Comparison of ENCODE assay signal across 9 mouse cellular contexts in genomic region chr14:62042305-62043116, GRCm38 (mm10).
A peak's percentile ranks its signal among the peaks of the same experiment; 100 is the strongest.
DNase-seq lines count a peak whose midpoint lies in the region; ATAC-seq lines count a peak whose summit lies in the region.
"Had no signal": no experiment of that assay in that cellular context is flagged by ENCODE, and none has a peak within 500 bp of the region (broad histone marks: within the 10 kb centered on the region; RNA-seq: fewer than 3 reads in every experiment).

No protein-coding gene starts in this region.

- no peak overlapping the region for H3K27ac ChIP-seq in intestine, embryonic 14.5 days (ENCODE audit: low read depth)
- no peak overlapping the region for H3K27ac ChIP-seq in intestine, embryonic 16.5 days (ENCODE audit: low read length)
- no peak overlapping the region for H3K27ac ChIP-seq in embryonic facial prominence, embryonic 14.5 days (replicated peaks; ENCODE audit: low read depth, low read length)
- no peak overlapping the region for H3K27ac ChIP-seq in hindbrain, embryonic 15.5 days (replicated peaks)
- H3K27ac ChIP-seq: macrophage had no signal

- H3K4me1 ChIP-seq in intestine, embryonic 14.5 days (replicated peaks; ENCODE audit: control insufficient read depth, insufficient read depth, low read length), result no peaks in the 10 kb centered on the region
- H3K4me1 ChIP-seq in intestine, embryonic 16.5 days (ENCODE audit: control insufficient read depth, insufficient read depth, low read length), result no peaks in the 10 kb centered on the region
- H3K4me1 ChIP-seq in embryonic facial prominence, embryonic 14.5 days (ENCODE audit: control insufficient read depth, insufficient read depth, low read length), result no peaks in the 10 kb centered on the region
- H3K4me1 ChIP-seq in hindbrain, embryonic 15.5 days (replicated peaks), result no peaks in the 10 kb centered on the region; the same call in 1 of the 2 replicates

- peak; percentile 81 for DNase-seq in intestine, embryonic 14.5 days (ENCODE audit: low spot score)
- DNase-seq in adrenal gland, postnatal 25 days, result peak; percentile 68
- DNase-seq in embryonic facial prominence, embryonic 14.5 days (ENCODE audit: low spot score), result peak; percentile 45
- DNase-seq in left cerebral cortex, postnatal 14 days (ENCODE audit: low spot score in 2 of 2), result peak; percentile 28 to 72
- peak; percentile 65 for DNase-seq in naive thymus-derived CD4-positive, alpha-beta T cell, adult 2 months (ENCODE audit: low read depth)
- DNase-seq in telencephalon, adult 2 months (ENCODE audit: low read depth, low spot score), result peak; percentile 68

- H3K9me3 ChIP-seq in intestine, embryonic 14.5 days (ENCODE audit: control insufficient read depth, low read length), result 0 out of 2 replicates have a peak, but pooled peaks cover 2% of the 10 kb centered on the region
- H3K9me3 ChIP-seq in intestine, embryonic 16.5 days (ENCODE audit: control insufficient read depth, low read length), result no peaks in the 10 kb centered on the region
- 0 out of 2 replicates have a peak, but pooled peaks cover 3% of the 10 kb centered on the region for H3K9me3 ChIP-seq in embryonic facial prominence, embryonic 14.5 days (ENCODE audit: control insufficient read depth, low read length)
- no peaks in the 10 kb centered on the region for H3K9me3 ChIP-seq in hindbrain, embryonic 15.5 days

- intact Hi-C loops in left cerebral cortex, postnatal 14 days (cut with DNase I), result loop anchor here (1.0 to 10.0 kb wide), 4 partner anchors 360 to 468 kb away; partner anchors contain the start of gene Gucy1b2

- no peak overlapping the region for H3K4me2 ChIP-seq in intestine, embryonic 14.5 days (ENCODE audit: low read length)
- H3K4me2 ChIP-seq in intestine, embryonic 16.5 days (ENCODE audit: low read depth, low read length), result no peak overlapping the region
- H3K4me2 ChIP-seq in embryonic facial prominence, embryonic 14.5 days (ENCODE audit: low read depth, low read length), result no peak overlapping the region
- no peak overlapping the region for H3K4me2 ChIP-seq in hindbrain, embryonic 15.5 days

- 65% methylated on average over 11 of the region's 11 CpGs for WGBS in intestine, embryonic 14.5 days
- 66% methylated on average over 11 of the region's 11 CpGs for WGBS in intestine, embryonic 16.5 days
- 58% methylated on average over 11 of the region's 11 CpGs for WGBS in embryonic facial prominence, embryonic 14.5 days
- 47% methylated on average over 11 of the region's 11 CpGs for WGBS in hindbrain, embryonic 15.5 days

- H3K4me3 ChIP-seq in intestine, embryonic 14.5 days (ENCODE audit: low read depth, low read length), result no peak overlapping the region
- no peak overlapping the region for H3K4me3 ChIP-seq in intestine, embryonic 16.5 days (ENCODE audit: low read length)
- no peak overlapping the region for H3K4me3 ChIP-seq in embryonic facial prominence, embryonic 14.5 days (ENCODE audit: low read depth, low read length)
- no peak overlapping the region for H3K4me3 ChIP-seq in hindbrain, embryonic 15.5 days

- H3K36me3 ChIP-seq in intestine, embryonic 14.5 days (ENCODE audit: control insufficient read depth, insufficient read depth, low read length), result no peaks in the 10 kb centered on the region
- no peaks in the 10 kb centered on the region for H3K36me3 ChIP-seq in intestine, embryonic 16.5 days (ENCODE audit: control insufficient read depth, insufficient read depth, low read length)
- no peaks in the 10 kb centered on the region for H3K36me3 ChIP-seq in embryonic facial prominence, embryonic 14.5 days (ENCODE audit: control insufficient read depth, insufficient read depth, low read length)
- no peaks in the 10 kb centered on the region for H3K36me3 ChIP-seq in hindbrain, embryonic 15.5 days

- ATAC-seq in intestine, embryonic 14.5 days (replicated peaks; ENCODE audit: low FRiP score, low TSS enrichment, low read depth), result no peak
- no peak for ATAC-seq in intestine, embryonic 16.5 days
- no peak for ATAC-seq in embryonic facial prominence, embryonic 14.5 days (ENCODE audit: low read depth)
- peak; percentile 51; the same call in 1 of the 2 replicates for ATAC-seq in hindbrain, embryonic 15.5 days (ENCODE audit: low FRiP score, low read depth)

- H3K27me3 ChIP-seq in intestine, embryonic 14.5 days (replicated peaks; ENCODE audit: control insufficient read depth, insufficient read depth, low read length), result no peaks in the 10 kb centered on the region
- H3K27me3 ChIP-seq in intestine, embryonic 16.5 days (replicated peaks; ENCODE audit: control insufficient read depth, insufficient read depth, low read length), result no peaks in the 10 kb centered on the region
- no peaks in the 10 kb centered on the region for H3K27me3 ChIP-seq in embryonic facial prominence, embryonic 14.5 days (replicated peaks; ENCODE audit: control insufficient read depth, insufficient read depth, low read length)
- H3K27me3 ChIP-seq in hindbrain, embryonic 15.5 days, result no peaks in the 10 kb centered on the region

- no peak overlapping the region for H3K9ac ChIP-seq in intestine, embryonic 14.5 days (ENCODE audit: low read length)
- no peak overlapping the region for H3K9ac ChIP-seq in intestine, embryonic 16.5 days (ENCODE audit: low read depth, low read length)
- no peak overlapping the region for H3K9ac ChIP-seq in embryonic facial prominence, embryonic 14.5 days (ENCODE audit: low read depth, low read length)
- H3K9ac ChIP-seq in hindbrain, embryonic 15.5 days, result no peak overlapping the region
